Mouse (Mus musculus) forebrain, embryonic 12.5 days (tissue): ENCODE data around the gene Ifitm10. TPM values are rescaled to one million over a fixed set of nuclear protein-coding genes. Genes with fewer than 3 reads are reported as not detected.
"Not testable (repeated sequence)": the region's sequence is repeated elsewhere in the genome, so short reads cannot be mapped to it uniquely, and the experiment has no call there.

Source experiments
- ATAC-seq: fragments of 200-750 bp; cut with Nextera tagmentation; 2 replicates; pipeline ENCODE4 v1.8.0; 2017; ENCODE audit warnings: moderate TSS enrichment; ENCODE audit not compliant: low FRiP score
- H3K27ac ChIP-seq: fragments of 300-500 bp; sonication (generic); 2 replicates; pipeline ENCODE4 v1.5.1; 2016; ENCODE audit warnings: mild to moderate bottlenecking
- H3K27me3 ChIP-seq: fragments of 300-500 bp; sonication (generic); 2 replicates; pipeline ENCODE4 v1.6.1; 2016; ENCODE audit warnings: mild to moderate bottlenecking
- H3K36me3 ChIP-seq: fragments of 300-500 bp; sonication (generic); replicated peaks from 2 replicates; pipeline ENCODE4 v1.6.1; 2016; ENCODE audit warnings: mild to moderate bottlenecking
- H3K4me1 ChIP-seq: fragments of 300-500 bp; sonication (generic); 2 replicates; pipeline ENCODE4 v1.6.1; 2016
- H3K4me2 ChIP-seq: fragments of 300-500 bp; sonication (generic); 2 replicates; pipeline ENCODE4 v1.6.1; 2016; ENCODE audit warnings: mild to moderate bottlenecking, moderate library complexity
- H3K4me3 ChIP-seq: fragments of 300-500 bp; sonication (generic); replicated peaks from 2 replicates; pipeline ENCODE4 v1.5.1; 2016; ENCODE audit warnings: mild to moderate bottlenecking
- H3K9ac ChIP-seq: fragments of 300-500 bp; sonication (generic); 2 replicates; pipeline ENCODE4 v1.6.1; 2016; ENCODE audit warnings: mild to moderate bottlenecking
- H3K9me3 ChIP-seq: fragments of 300-500 bp; sonication (generic); 2 replicates; pipeline ENCODE4 v1.6.1; 2016
- WGBS: fragments of 180-500 bp; shearing (Covaris S2); methylation state at CpG from one replicate; pipeline ENCODE4 v1.1.7; 2016; 5-methylcytosine and 5-hydroxymethylcytosine counted together
- polyA plus RNA-seq: library from polyadenylated mRNA; unstranded; fragments of >200 nt; fragmentation: Nextera tagmentation; extraction: Ambion mirVana; gene quantifications from 2 replicates; pipeline ENCODE4 v1.2.1, GENCODE M21; 2016

The Ifitm10 gene
- polyA plus RNA-seq, 1 experiment from 2014 or later = 0.34 TPM

DNA sequence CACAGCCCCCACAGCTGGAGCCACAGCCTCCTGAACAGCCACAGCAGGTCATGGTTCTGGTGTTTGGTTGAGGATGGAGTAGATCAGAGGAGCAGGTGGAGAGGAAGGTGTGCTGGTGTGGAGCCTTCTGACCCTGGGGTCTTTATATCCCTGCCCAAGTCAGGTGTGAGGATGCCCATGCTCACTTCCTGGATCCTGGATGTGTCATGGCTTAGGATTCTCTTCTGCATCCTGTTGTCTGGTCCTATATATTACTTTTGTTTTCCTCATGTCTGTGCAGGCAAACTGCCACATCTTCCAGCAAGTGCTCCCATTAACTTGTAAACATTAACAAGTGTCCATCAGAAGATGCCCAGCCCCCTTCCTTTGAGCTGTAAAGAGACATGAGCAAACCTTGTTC is 76.5 kb downstream of the Ifitm10 start, which contains the start of gene Krtap5-1:
Gene Krtap5-1, minus strand, starts transcription at position 101 of the 400 bp plus-strand sequence.
- not testable (repeated sequence) for H3K9ac ChIP-seq, H3K4me3 ChIP-seq, H3K36me3 ChIP-seq, ATAC-seq, H3K4me1 ChIP-seq, H3K4me2 ChIP-seq, H3K27ac ChIP-seq, H3K9me3 ChIP-seq, H3K27me3 ChIP-seq

DNA sequence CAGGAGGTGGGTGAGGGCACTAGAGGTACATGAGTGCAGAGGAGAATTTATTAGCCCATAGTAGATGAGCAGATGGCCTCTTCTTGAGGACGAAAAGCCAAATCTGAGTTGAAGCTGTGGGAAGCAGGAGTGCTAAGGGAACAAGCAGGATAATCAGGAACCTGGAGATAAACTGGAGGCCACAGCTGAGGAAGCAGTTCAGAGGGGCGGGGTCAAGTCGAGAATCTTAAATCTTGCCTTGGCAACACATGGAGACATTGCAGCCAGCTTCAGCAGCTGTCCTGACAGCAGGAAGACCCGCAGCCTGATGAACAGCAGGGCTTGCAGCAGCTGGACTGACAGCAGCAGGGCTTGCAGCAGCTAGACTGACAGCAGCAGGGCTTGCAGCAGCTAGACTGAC is 77.4 kb downstream of the Ifitm10 start:
- H3K9ac ChIP-seq, H3K4me2 ChIP-seq, H3K27me3 ChIP-seq, H3K4me1 ChIP-seq, ATAC-seq, H3K27ac ChIP-seq, H3K36me3 ChIP-seq, H3K4me3 ChIP-seq, H3K9me3 ChIP-seq: not testable (repeated sequence)
- 39% methylated on average over 4 of the region's 4 CpGs for WGBS

DNA sequence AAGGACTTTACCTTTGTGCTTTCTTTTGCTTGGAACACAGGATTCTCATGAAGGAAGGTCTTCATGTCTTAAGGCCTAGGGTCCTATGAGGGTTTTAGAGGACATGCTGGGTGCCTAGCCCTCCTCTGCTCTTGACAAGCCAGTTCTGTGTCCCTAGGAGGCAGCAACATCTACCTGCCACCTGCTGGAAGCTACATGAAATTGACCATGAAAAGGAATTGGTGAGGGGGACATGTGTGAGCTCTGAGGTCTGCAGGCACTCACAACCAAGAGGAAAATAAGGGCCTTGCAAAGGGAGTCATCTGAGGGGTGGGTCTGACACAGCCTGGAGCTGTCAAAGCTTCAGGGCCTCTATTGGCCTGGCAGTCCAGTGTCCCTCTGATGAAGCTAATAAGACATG is 78.1 kb downstream of the Ifitm10 start:
- no peak overlapping the region for H3K4me3 ChIP-seq
- H3K4me2 ChIP-seq = no peak overlapping the region
- H3K4me1 ChIP-seq = no peaks in the 10 kb centered on the region
- no peaks in the 10 kb centered on the region for H3K36me3 ChIP-seq
- 0 out of 2 replicates have a peak, but pooled peaks cover 4% of the 10 kb centered on the region for H3K27me3 ChIP-seq
- ATAC-seq = no peak
- no peak overlapping the region for H3K27ac ChIP-seq
- no peaks in the 10 kb centered on the region for H3K9me3 ChIP-seq
- H3K9ac ChIP-seq = no peak overlapping the region

DNA sequence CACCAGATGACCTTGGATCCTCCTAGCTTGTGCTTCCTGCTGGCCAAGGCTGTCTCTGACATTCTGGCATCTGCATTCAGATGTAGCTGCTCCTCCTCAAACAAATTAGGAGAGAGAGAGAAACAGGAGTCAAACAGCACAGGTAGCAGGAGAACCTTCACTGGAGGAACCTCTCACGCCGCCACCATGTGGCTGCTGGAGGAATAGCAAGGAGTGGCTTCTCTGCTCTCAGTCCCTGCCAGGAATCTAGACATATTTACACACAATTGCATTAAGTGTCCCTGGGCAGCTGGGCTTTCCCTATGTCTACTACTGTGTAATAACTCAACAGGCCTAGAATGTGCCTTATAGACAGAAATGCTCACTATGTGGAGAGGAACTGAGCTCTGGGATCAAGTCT is 79.7 kb downstream of the Ifitm10 start:
- 2% methylated on average over 2 of the region's 2 CpGs for WGBS
- not testable (repeated sequence) for H3K36me3 ChIP-seq, ATAC-seq

DNA sequence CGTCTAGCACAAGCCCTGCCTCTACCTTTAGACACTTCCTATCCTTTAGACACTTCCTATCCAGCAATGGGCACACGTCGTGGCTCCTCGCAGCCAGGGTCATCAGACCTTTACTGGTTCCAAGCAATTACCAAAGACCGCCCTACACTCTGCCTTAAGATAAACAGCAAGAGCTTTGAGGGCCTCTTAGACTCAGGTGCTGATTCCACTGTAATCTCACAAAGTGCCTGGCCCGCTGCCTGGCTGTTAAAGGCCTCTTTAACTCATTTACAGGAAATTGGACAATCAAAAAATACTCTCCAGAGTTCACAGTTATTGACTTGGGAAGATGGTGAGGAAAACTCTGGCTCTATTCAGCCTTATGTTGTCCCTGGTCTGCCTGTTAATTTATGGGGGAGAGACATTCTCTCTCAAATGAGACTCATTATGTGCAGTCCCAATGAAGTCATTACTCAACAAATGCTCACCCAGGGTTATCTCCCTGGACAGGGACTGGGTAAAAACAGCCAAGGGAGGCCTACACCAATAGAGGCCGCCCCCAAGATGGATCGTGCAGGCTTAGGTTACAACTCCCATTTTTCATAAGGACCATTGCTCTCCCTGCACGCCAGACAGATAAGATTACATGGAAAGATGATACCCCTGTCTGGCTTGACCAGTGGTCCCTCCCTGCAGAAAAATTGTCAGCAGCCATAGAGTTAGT is 87.5 kb downstream of the Ifitm10 start:
- ATAC-seq, H3K9ac ChIP-seq, H3K9me3 ChIP-seq, H3K4me3 ChIP-seq, H3K4me2 ChIP-seq, H3K36me3 ChIP-seq, H3K27ac ChIP-seq: not testable (repeated sequence)
- 79% methylated on average over 9 of the region's 9 CpGs for WGBS
- Histone ChIP-seq H3K27me3 (peaks cover 22% of the 10 kb centered on the region), H3K4me1 (peaks cover 11% of the 10 kb centered on the region)

More for the DNA sequence above, 79.7 kb downstream of the Ifitm10 start:
- not testable (repeated sequence) for H3K27me3 ChIP-seq, H3K4me3 ChIP-seq, H3K9ac ChIP-seq, H3K4me2 ChIP-seq, H3K9me3 ChIP-seq, H3K4me1 ChIP-seq, H3K27ac ChIP-seq

DNA sequence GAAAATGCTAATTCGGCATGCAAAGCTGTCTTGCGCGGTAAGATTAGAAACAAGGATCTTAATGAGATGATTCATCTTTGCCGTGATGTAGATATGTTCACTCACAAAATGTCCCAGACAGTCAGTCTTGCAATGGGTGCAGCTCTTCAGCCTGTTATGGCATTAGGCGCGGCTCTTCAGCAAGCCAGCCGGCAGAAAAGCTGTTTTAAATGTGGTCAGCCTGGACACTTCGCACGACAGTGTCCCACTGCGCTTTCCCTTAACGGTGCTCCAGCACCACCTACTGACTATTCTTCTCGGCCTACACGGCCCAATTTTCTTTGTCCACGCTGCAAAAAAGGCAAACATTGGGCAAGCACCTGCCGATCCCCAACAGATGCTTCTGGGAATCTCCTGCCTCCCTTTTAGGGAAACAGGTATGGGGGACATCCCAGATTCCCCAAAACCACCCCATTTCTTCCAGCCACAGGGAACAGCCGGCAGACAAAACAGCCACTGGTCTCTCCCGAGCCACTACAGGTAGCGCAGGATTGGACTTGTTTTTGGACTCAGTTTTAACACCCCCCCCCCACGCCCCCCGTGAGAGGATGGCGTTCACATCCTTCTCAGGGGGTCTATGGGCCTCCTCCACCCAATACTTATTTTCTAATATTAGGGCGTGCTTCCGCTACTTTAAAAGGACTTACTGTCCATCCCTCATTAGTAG is 88.3 kb downstream of the Ifitm10 start:
- peak overlapping the region; percentile 25; the same call in 1 of the 2 replicates for H3K27ac ChIP-seq
- no peaks in the 10 kb centered on the region for H3K9me3 ChIP-seq
- ATAC-seq = peak; percentile 71
- peaks cover 11% of the 10 kb centered on the region for H3K4me1 ChIP-seq
- peaks cover 23% of the 10 kb centered on the region for H3K27me3 ChIP-seq
- peak overlapping the region; percentile 83 for H3K4me2 ChIP-seq
- peak overlapping the region; percentile 3; the same call in 1 of the 2 replicates for H3K9ac ChIP-seq
- H3K36me3 ChIP-seq = no peaks in the 10 kb centered on the region
- peak overlapping the region; percentile 51 for H3K4me3 ChIP-seq
- 21% methylated on average over 23 of the region's 23 CpGs for WGBS

DNA sequence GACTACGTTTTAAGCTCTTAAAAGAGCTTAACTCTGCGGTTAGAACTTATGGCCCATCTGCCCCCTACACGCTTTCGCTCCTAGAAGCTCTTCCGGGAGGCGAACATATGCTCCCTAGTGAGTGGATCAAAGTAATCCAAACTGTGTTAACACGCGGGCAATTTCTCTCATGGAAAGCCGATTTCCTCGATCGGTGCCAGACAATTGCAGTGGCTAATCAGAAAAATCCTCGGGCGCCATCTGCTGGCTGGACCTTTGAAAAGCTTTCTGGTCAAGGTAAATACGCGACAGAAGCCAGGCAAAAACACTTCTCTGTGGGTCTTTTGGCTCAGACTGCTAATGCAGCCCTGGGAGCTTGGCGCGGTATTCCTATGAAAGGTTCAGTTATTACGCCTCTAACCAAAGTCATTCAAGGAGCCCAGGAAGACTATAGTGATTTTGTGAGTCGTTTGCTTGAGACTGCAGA is 88.9 kb downstream of the Ifitm10 start:
- Histone ChIP-seq H3K9me3 (no peaks in the 10 kb centered on the region), H3K4me1 (peaks cover 11% of the 10 kb centered on the region), H3K27ac (peak overlapping the region; percentile 82), H3K4me3 (peak overlapping the region; percentile 51), H3K36me3 (no peaks in the 10 kb centered on the region), H3K4me2 (peak overlapping the region; percentile 83), H3K9ac (peak overlapping the region; percentile 57), H3K27me3 (peaks cover 29% of the 10 kb centered on the region)
- ATAC-seq = peak; percentile 82
- under 1% methylated on average over 19 of the region's 19 CpGs for WGBS

DNA sequence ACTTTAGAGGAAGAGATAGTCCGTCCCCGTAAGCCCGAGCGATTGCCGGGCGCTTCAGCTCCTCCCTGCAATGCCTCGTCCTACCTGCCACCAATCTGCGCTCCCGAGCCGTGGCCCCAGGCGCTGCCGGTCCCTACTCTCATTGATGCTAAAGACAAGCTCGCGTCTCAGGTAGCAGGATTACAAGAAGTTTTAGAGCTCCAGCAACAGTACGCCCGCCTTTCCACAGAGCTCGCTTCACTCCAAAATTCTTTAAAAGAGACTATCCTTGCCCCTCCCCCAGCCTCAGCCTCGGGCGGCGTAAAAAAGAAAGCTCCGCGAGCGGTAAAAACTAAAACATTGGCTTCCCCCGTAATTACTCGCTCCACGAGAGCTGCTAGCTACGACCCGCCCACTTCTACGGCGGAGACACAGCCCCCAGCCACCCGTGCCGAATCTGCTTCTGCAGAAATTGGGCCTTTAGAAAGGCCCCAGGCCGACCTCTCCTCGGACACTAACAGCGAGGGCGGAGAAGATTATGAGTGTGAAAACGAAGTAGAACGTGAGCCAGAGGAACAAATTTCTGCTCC is 89.4 kb downstream of the Ifitm10 start:
- Histone ChIP-seq H3K27ac (peak overlapping the region; percentile 82), H3K9ac (peak overlapping the region; percentile 57), H3K9me3 (no peaks in the 10 kb centered on the region), H3K4me1 (peaks cover 11% of the 10 kb centered on the region), H3K27me3 (peaks cover 31% of the 10 kb centered on the region), H3K36me3 (no peaks in the 10 kb centered on the region), H3K4me2 (peak overlapping the region; percentile 83), H3K4me3 (peak overlapping the region; percentile 51)
- ATAC-seq = peak; percentile 80
- WGBS = under 1% methylated on average over 38 of the region's 38 CpGs

DNA sequence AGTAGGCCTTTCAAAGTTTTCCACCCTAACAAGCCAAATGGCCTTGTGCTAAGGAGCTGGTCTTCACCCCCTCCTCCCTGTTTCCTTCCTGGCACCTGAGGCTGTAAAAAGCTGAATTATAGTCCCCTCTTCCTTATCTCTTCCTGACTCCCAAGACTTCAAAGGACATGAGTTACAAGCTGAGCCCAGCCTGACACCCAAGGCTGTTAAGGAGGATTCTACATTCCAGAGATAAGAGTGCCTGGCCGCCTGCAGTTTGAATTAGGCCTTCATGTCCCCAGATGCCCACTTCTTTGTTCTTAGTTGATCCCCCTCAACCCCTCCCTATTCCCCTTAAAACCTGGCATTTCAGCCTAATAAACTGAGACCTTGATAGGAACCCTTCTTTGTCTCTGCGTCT is 90.7 kb downstream of the Ifitm10 start:
- H3K9me3 ChIP-seq, ATAC-seq, H3K36me3 ChIP-seq, H3K27ac ChIP-seq, H3K4me3 ChIP-seq, H3K4me2 ChIP-seq, H3K9ac ChIP-seq: not testable (repeated sequence)
- Histone ChIP-seq H3K27me3 (peaks cover 31% of the 10 kb centered on the region), H3K4me1 (peaks cover 11% of the 10 kb centered on the region)
- WGBS = 17% methylated on average over 2 of the region's 2 CpGs

DNA sequence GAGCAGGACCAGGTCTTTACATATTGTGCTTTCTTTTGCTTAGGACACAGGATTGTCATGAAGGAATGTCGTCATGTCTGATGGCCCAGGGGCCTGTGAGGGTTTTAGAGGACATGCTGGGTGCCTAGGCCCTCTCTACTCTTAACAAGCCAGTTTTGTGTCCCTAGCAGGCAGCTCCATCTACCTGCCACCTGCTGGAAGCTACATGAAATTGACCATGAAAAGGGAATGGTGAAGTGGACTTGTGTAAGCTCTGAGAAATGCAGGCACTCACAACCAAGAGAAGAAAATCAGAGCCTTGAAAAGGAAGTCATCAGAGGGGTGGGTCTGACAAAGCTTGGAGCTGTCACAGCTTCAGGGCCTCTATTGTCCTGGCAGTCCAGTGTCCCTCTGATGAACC is 94.3 kb downstream of the Ifitm10 start:
- H3K4me1 ChIP-seq, H3K9me3 ChIP-seq, ATAC-seq, H3K4me3 ChIP-seq, H3K4me2 ChIP-seq, H3K36me3 ChIP-seq, H3K9ac ChIP-seq, H3K27ac ChIP-seq: not testable (repeated sequence)
- peaks cover 24% of the 10 kb centered on the region for H3K27me3 ChIP-seq
- 84% methylated on average over 1 of the region's 1 CpGs for WGBS

DNA sequence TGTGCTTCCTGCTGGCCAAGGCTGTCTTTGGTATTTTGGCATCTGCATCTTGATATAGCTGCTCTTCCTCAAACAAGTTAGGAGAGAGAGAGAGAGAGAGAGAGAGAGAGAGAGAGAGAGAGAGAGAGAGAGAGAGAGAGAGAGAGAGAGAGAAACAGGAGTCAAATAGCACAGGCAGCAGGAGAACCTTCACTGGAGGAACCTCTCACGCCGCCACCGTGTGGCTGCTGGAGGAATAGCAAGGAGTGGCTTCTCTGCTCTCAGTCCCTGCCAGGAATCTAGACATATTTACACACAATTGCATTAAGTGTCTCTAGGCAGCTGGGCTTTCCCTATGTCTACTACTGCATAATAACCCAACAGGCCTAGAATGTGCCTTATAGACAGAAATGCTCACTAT is 95.4 kb downstream of the Ifitm10 start:
- WGBS = 0% methylated on average over 3 of the region's 3 CpGs
- H3K4me1 ChIP-seq, H3K36me3 ChIP-seq, ATAC-seq, H3K4me3 ChIP-seq, H3K27ac ChIP-seq, H3K9me3 ChIP-seq, H3K9ac ChIP-seq, H3K4me2 ChIP-seq: not testable (repeated sequence)
- peaks cover 23% of the 10 kb centered on the region for H3K27me3 ChIP-seq
